Mouse (Mus musculus): ENCODE data around the gene Jam2. TPM values are rescaled to one million over a fixed set of nuclear protein-coding genes. Genes with fewer than 3 reads are reported as not detected.

Jam2 gene
- polyA plus RNA-seq, 1 experiment: 44.5 TPM

DNA sequence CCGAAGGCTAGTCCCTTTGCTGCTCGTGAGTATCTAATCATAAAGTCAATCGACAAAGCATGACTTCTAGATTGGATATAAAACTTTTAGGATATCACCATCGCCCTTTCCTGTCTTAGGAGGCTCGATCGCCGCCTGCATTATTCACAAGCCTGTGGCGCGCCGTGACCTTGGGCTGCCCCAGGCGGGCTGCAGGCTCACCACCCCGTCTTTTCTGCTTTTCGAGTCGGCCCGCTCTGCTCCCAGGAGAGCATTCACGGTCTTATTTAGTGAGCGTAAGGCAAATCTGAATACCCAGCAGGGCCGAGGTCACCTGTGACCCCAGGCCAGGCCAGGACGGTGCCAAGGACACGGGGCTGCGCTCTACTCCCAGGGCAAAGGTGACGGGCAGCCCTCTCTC lies 60.4 kb downstream of the Jam2 start:
- no peak for TF ChIP-seq CTCF (IDR thresholded peaks at IDR 0.05; ENCODE audit: control insufficient read depth, insufficient read depth, insufficient read length)
- TF ChIP-seq MAX (IDR thresholded peaks at IDR 0.05): no peak
- no peak for TF ChIP-seq MYOG (IDR thresholded peaks at IDR 0.05; ENCODE audit: control insufficient read depth, extremely low read depth, insufficient read length)
- TF ChIP-seq FOSL1 (IDR thresholded peaks at IDR 0.05; ENCODE audit: insufficient read depth, low read length, poor library complexity, severe bottlenecking): no peak
- no peak for TF ChIP-seq USF1 (IDR thresholded peaks at IDR 0.05; ENCODE audit: low read depth)
- peaks cover 44% of the 10 kb centered on the region for H3K36me3 ChIP-seq (ENCODE audit: control insufficient read depth, insufficient read depth)
- peaks cover 84% of the 10 kb centered on the region for H3K79me2 ChIP-seq (ENCODE audit: control insufficient read depth, insufficient read depth)
- H3K79me3 ChIP-seq (ENCODE audit: low read depth): peaks cover 63% of the 10 kb centered on the region
- H3K27me3 ChIP-seq (ENCODE audit: control insufficient read depth, insufficient read depth, insufficient read length): no peaks in the 10 kb centered on the region
- H3K4me3 ChIP-seq (ENCODE audit: insufficient read depth, poor library complexity, severe bottlenecking): peak overlapping the region; percentile 88
- H3ac ChIP-seq (ENCODE audit: control insufficient read depth, insufficient read length, low read depth): peak overlapping the region; percentile 98

DNA sequence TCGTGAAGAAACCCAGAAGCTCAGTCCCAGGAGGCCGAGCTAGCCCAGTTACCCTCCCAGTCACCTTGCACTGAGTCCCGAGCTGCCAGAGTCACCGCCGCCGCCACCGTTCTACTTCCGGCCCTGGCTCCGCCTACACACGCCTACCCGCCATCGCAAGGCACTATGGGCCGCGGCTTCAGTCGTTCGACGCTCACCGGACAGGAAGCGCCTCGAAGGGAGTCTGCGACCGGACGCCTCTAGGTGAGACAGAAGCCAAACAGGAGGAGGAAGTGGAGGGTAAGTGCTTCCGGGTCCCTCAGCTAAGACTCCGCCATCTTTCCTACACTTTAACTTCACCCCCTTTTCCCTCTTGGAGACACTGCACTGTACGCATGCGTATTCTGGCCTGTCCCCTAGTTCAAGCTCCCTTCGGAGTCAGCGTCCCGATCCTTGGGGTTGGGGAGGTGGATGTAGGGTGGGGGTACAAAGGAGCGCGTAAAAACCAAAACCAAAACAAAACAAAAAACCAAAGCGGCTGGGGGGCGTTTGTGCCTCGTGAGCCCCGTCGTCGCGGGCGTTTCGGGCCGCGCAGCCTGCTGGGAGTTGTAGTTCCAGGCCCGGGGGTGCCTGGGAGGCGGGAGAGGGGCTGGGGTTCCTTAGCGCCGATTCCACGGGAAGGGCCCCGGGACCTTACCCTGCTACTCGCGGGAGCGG lies 61.0 kb downstream of the Jam2 start, which contains the start of gene Gabpa:
Gene Gabpa (plus strand): TSS at position 181 of the 696 bp plus-strand sequence.
- no peak for TF ChIP-seq CEBPB (IDR thresholded peaks at IDR 0.05; ENCODE audit: low read depth)
- TF ChIP-seq FOSL1 (IDR thresholded peaks at IDR 0.05; ENCODE audit: insufficient read depth, low read length, poor library complexity, severe bottlenecking): no peak
- no peak for TF ChIP-seq MAX (IDR thresholded peaks at IDR 0.05)
- no peak for TF ChIP-seq CTCF (IDR thresholded peaks at IDR 0.05; ENCODE audit: control insufficient read depth, insufficient read depth, insufficient read length)
- no peak for TF ChIP-seq MYOD1 (IDR thresholded peaks at IDR 0.05; ENCODE audit: control insufficient read depth, insufficient read length, low read depth)
- TF ChIP-seq MYOG (IDR thresholded peaks at IDR 0.05; ENCODE audit: control insufficient read depth, extremely low read depth, insufficient read length): no peak
- Histone ChIP-seq H3K79me3 (ENCODE audit: low read depth) (peaks cover 63% of the 10 kb centered on the region), H3K79me2 (ENCODE audit: control insufficient read depth, insufficient read depth) (peaks cover 84% of the 10 kb centered on the region), H3ac (ENCODE audit: control insufficient read depth, insufficient read length, low read depth) (peak within 1 kb of the TSS; percentile 98), H3K36me3 (ENCODE audit: control insufficient read depth, insufficient read depth) (peaks cover 43% of the 10 kb centered on the region), H3K27me3 (ENCODE audit: control insufficient read depth, insufficient read depth, insufficient read length) (no peaks in the 10 kb centered on the region), H3K4me3 (ENCODE audit: insufficient read depth, poor library complexity, severe bottlenecking) (peak within 1 kb of the TSS; percentile 88)

GRCm38 (mm10) chr16:84835441-84835822 lies 61.5 kb downstream of the Jam2 start, which contains the start of gene Atp5j:
Gene Atp5j (minus strand): TSS chr16:84835625.
- peak within 1 kb of the TSS; percentile 98 for H3ac ChIP-seq (ENCODE audit: control insufficient read depth, insufficient read length, low read depth)

GRCm38 (mm10) chr16:84835823-84836743 lies 62.2 kb downstream of the Jam2 start:
- Histone ChIP-seq H3K79me3 (ENCODE audit: low read depth) (peaks cover 61% of the 10 kb centered on the region), H3K79me2 (ENCODE audit: control insufficient read depth, insufficient read depth) (peaks cover 79% of the 10 kb centered on the region), H3K27me3 (ENCODE audit: control insufficient read depth, insufficient read depth, insufficient read length) (no peaks in the 10 kb centered on the region), H3K36me3 (ENCODE audit: control insufficient read depth, insufficient read depth) (peaks cover 43% of the 10 kb centered on the region), H3ac (ENCODE audit: control insufficient read depth, insufficient read length, low read depth) (peak overlapping the region; percentile 90), H3K4me3 (ENCODE audit: insufficient read depth, poor library complexity, severe bottlenecking) (peak overlapping the region; percentile 88)
- no peak for TF ChIP-seq CEBPB (IDR thresholded peaks at IDR 0.05; ENCODE audit: low read depth)
- no peak for TF ChIP-seq USF1 (IDR thresholded peaks at IDR 0.05; ENCODE audit: low read depth)
- TF ChIP-seq MYOG (IDR thresholded peaks at IDR 0.05; ENCODE audit: control insufficient read depth, extremely low read depth, insufficient read length): no peak
- no peak for TF ChIP-seq FOSL1 (IDR thresholded peaks at IDR 0.05; ENCODE audit: insufficient read depth, low read length, poor library complexity, severe bottlenecking)
- no peak for TF ChIP-seq MAX (IDR thresholded peaks at IDR 0.05)
- TF ChIP-seq MYOD1 (IDR thresholded peaks at IDR 0.05; ENCODE audit: control insufficient read depth, insufficient read length, low read depth): no peak
- TF ChIP-seq CTCF (IDR thresholded peaks at IDR 0.05; ENCODE audit: control insufficient read depth, insufficient read depth, insufficient read length): no peak

More at GRCm38 (mm10) chr16:84835441-84835822, 61.5 kb downstream of the Jam2 start, which contains the start of gene Atp5j:
- H3K79me3 ChIP-seq (ENCODE audit: low read depth): peaks cover 63% of the 10 kb centered on the region
- peaks cover 43% of the 10 kb centered on the region for H3K36me3 ChIP-seq (ENCODE audit: control insufficient read depth, insufficient read depth)
- H3K27me3 ChIP-seq (ENCODE audit: control insufficient read depth, insufficient read depth, insufficient read length): no peaks in the 10 kb centered on the region
- H3K79me2 ChIP-seq (ENCODE audit: control insufficient read depth, insufficient read depth): peaks cover 84% of the 10 kb centered on the region
- TF ChIP-seq USF1 (IDR thresholded peaks at IDR 0.05; ENCODE audit: low read depth) (no peak), CEBPB (IDR thresholded peaks at IDR 0.05; ENCODE audit: low read depth) (no peak), MAX (IDR thresholded peaks at IDR 0.05) (peak; percentile 45)
- peak within 1 kb of the TSS; percentile 88 for H3K4me3 ChIP-seq (ENCODE audit: insufficient read depth, poor library complexity, severe bottlenecking)

GRCm38 (mm10) chr16:84838576-84838975 lies 64.7 kb downstream of the Jam2 start:
- Histone ChIP-seq H3K36me3 (ENCODE audit: control insufficient read depth, insufficient read depth) (peaks cover 40% of the 10 kb centered on the region), H3K79me3 (ENCODE audit: low read depth) (peaks cover 37% of the 10 kb centered on the region)
- no peak for TF ChIP-seq MYOD1 (IDR thresholded peaks at IDR 0.05; ENCODE audit: control insufficient read depth, insufficient read length, low read depth)
- no peak for TF ChIP-seq CEBPB (IDR thresholded peaks at IDR 0.05; ENCODE audit: low read depth)
- TF ChIP-seq MYOG (IDR thresholded peaks at IDR 0.05; ENCODE audit: control insufficient read depth, extremely low read depth, insufficient read length): no peak
- no peak for TF ChIP-seq CTCF (IDR thresholded peaks at IDR 0.05; ENCODE audit: control insufficient read depth, insufficient read depth, insufficient read length)
- no peak for TF ChIP-seq MAX (IDR thresholded peaks at IDR 0.05)
- no peak for TF ChIP-seq FOSL1 (IDR thresholded peaks at IDR 0.05; ENCODE audit: insufficient read depth, low read length, poor library complexity, severe bottlenecking)
- TF ChIP-seq USF1 (IDR thresholded peaks at IDR 0.05; ENCODE audit: low read depth): no peak

More at GRCm38 (mm10) chr16:84838576-84838975, 64.7 kb downstream of the Jam2 start:
- Histone ChIP-seq H3K79me2 (ENCODE audit: control insufficient read depth, insufficient read depth) (peaks cover 54% of the 10 kb centered on the region), H3K4me3 (ENCODE audit: insufficient read depth, poor library complexity, severe bottlenecking) (no peak overlapping the region), H3K27me3 (ENCODE audit: control insufficient read depth, insufficient read depth, insufficient read length) (no peaks in the 10 kb centered on the region), H3ac (ENCODE audit: control insufficient read depth, insufficient read length, low read depth) (no peak overlapping the region)

Data from C2C12 (cell line).